Mouse (Mus musculus): ENCODE measurements around the gene Fam98c. TPM values are rescaled to one million over a fixed set of nuclear protein-coding genes. Genes with fewer than 3 reads are reported as not detected.
"Not testable (repeated sequence)": the region's sequence is repeated elsewhere in the genome, so short reads cannot be mapped to it uniquely, and the experiment has no call there.

Fam98c gene
- polyA plus RNA-seq, 1 experiment from 2014 or later = 8.1 TPM

DNA sequence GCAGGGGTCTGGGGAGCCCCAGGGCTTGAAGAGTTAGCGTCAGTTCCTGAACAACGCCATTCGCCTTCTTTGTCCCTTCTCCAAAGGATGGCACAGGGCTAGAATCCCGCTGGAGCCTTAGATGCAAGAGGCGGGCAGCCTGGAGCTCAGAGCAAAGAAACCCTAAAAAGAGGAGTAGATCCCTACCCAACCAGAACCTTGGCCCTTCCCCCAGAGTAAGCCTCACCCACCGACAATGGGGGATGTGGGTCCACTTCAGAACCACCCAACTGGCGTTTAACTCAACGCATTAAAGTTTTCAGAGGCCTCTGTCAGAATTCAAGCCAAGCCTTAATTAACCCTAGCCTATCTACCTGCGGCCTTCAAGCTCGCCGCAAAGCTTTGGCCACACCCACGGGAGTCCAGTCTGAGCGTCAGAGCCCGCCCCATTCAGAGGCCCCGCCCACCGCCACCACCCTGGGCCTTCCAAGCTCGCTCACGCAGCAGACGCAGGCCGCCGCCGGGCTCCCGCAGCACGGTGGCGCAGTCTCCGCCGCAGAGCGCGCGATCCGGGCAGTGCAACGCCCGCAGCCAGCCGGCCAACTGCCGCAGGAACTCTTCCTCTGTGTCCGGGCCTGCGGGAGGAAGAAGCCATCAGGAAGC is 717 bp downstream of the Fam98c start:
- Histone ChIP-seq H3K9me3 (replicated peaks) (0 out of 2 replicates have a peak, but pooled peaks cover 4% of the 10 kb centered on the region), H3K4me1 (replicated peaks) (peaks cover 20% of the 10 kb centered on the region), H3K9ac (peak overlapping the region; percentile 84), H3K4me3 (replicated peaks) (peak overlapping the region; percentile 85), H3K36me3 (peaks cover 9% of the 10 kb centered on the region), H3K4me2 (peak overlapping the region; percentile 100), H3K27ac (peak overlapping the region; percentile 77), H3K27me3 (peaks cover 29% of the 10 kb centered on the region)
- ATAC-seq (ENCODE audit: low read depth) (peak; percentile 87), DNase-seq (peak; percentile 82)
- 8% methylated on average over 35 of the region's 37 CpGs for WGBS (ENCODE audit: insufficient replicate concordance)

DNA sequence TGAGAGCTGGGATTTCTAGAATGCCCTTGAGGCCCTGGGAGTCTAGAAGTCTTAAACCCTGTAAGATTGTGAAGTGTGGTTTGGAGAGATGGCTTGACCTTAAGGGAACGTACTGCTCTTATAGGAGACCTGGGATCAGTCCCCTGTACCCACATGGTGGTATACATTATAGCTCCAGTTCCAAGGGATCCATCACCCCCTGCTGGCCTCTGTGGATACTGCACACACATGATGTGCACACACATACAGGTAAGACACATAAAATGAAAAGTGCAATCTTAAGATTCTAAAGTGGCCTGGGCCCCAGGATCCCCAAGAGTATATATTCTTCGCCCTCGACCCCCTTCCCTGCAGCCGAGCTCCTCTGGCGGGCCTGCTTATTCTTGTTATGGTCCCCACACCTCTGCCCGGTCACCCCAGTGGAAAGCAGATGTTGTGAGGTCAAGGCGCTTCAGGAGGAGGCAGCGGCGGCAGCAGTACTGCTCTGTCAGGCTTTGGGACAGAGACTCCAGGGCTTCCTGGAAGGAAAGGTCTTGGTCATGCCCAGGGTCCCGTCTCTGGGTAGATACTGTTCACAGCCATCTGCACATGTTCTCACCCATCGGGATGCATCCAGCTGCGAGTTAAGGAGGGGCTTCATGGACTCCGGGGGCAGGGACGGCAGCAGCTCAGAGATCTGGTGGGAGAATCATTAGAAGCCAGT is 1.9 kb downstream of the Fam98c start:
- Histone ChIP-seq H3K9ac (no peak overlapping the region), H3K9me3 (replicated peaks) (0 out of 2 replicates have a peak, but pooled peaks cover 4% of the 10 kb centered on the region), H3K27ac (no peak overlapping the region), H3K4me3 (replicated peaks) (no peak overlapping the region), H3K4me2 (no peak overlapping the region), H3K27me3 (peaks cover 22% of the 10 kb centered on the region), H3K36me3 (peaks cover 9% of the 10 kb centered on the region), H3K4me1 (replicated peaks) (peaks cover 20% of the 10 kb centered on the region)
- WGBS (ENCODE audit: insufficient replicate concordance) = 87% methylated on average over 14 of the region's 14 CpGs
- ATAC-seq (ENCODE audit: low read depth) = no peak
- no peak for DNase-seq

- 57% methylated on average over 10 of the region's 10 CpGs for WGBS (ENCODE audit: insufficient replicate concordance)
- Histone ChIP-seq H3K36me3 (peaks cover 9% of the 10 kb centered on the region), H3K4me1 (replicated peaks) (peaks cover 17% of the 10 kb centered on the region), H3K27ac (no peak overlapping the region), H3K4me2 (no peak overlapping the region), H3K9me3 (replicated peaks) (0 out of 2 replicates have a peak, but pooled peaks cover 4% of the 10 kb centered on the region), H3K9ac (no peak overlapping the region), H3K4me3 (replicated peaks) (no peak overlapping the region), H3K27me3 (0 out of 2 replicates have a peak, but pooled peaks cover 4% of the 10 kb centered on the region)
- ATAC-seq (ENCODE audit: low read depth) (no peak), DNase-seq (no peak)
Observed at GRCm38 (mm10) chr7:29151486-29151885, 4.5 kb downstream of the Fam98c start.

GRCm38 (mm10) chr7:29148771-29149170 is 7.3 kb downstream of the Fam98c start:
- DNase-seq (no peak), ATAC-seq (ENCODE audit: low read depth) (no peak)
- H3K36me3 ChIP-seq = peaks cover under 1% of the 10 kb centered on the region; the same call in 1 of the 2 replicates
- H3K4me1 ChIP-seq (replicated peaks) = 0 out of 2 replicates have a peak, but pooled peaks cover 4% of the 10 kb centered on the region
- 0 out of 2 replicates have a peak, but pooled peaks cover 4% of the 10 kb centered on the region for H3K27me3 ChIP-seq
- H3K4me3 ChIP-seq (replicated peaks) = no peak overlapping the region
- WGBS (ENCODE audit: insufficient replicate concordance) = 71% methylated on average over 15 of the region's 15 CpGs
- H3K27ac ChIP-seq = no peak overlapping the region
- H3K9ac ChIP-seq = no peak overlapping the region
- H3K4me2 ChIP-seq = no peak overlapping the region
- no peaks in the 10 kb centered on the region for H3K9me3 ChIP-seq (replicated peaks)

GRCm38 (mm10) chr7:29146625-29147367 is 9.2 kb downstream of the Fam98c start:
- no peaks in the 10 kb centered on the region for H3K36me3 ChIP-seq
- no peaks in the 10 kb centered on the region for H3K9me3 ChIP-seq (replicated peaks)
- 0 out of 2 replicates have a peak, but pooled peaks cover 4% of the 10 kb centered on the region for H3K4me1 ChIP-seq (replicated peaks)
- no peak overlapping the region for H3K27ac ChIP-seq
- 0 out of 2 replicates have a peak, but pooled peaks cover 4% of the 10 kb centered on the region for H3K27me3 ChIP-seq
- H3K4me3 ChIP-seq (replicated peaks) = no peak overlapping the region
- 61% methylated on average over 7 of the region's 7 CpGs for WGBS (ENCODE audit: insufficient replicate concordance)
- no peak overlapping the region for H3K9ac ChIP-seq
- H3K4me2 ChIP-seq = no peak overlapping the region
- DNase-seq (no peak), ATAC-seq (ENCODE audit: low read depth) (no peak)

DNA sequence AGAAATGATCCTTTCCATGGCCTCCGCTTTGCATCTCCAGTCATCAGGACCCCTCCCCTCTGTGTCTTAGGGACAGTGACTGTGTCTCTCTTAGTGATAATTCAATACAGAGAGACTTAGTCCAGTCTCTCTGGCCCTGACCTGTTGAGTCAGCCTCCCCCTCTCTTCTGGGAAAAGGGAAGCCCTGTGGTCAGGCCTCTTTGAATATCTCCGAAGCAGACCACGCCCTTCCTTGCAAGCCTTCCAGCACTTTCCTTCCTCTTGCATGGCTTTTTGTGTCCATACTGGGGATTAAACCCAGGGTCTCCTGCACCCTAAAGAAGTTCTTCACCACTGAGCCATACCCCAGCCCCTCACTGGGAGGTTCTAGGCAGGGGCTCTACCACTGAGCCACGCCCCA is 12.0 kb downstream of the Fam98c start:
- DNase-seq = no peak
- Histone ChIP-seq H3K9me3 (replicated peaks) (no peaks in the 10 kb centered on the region), H3K27ac (no peak overlapping the region), H3K4me2 (no peak overlapping the region), H3K9ac (no peak overlapping the region), H3K4me3 (replicated peaks) (no peak overlapping the region), H3K36me3 (no peaks in the 10 kb centered on the region), H3K4me1 (replicated peaks) (0 out of 2 replicates have a peak, but pooled peaks cover 4% of the 10 kb centered on the region), H3K27me3 (no peaks in the 10 kb centered on the region)
- WGBS (ENCODE audit: insufficient replicate concordance) = 50% methylated on average over 4 of the region's 4 CpGs
- ATAC-seq (ENCODE audit: low read depth) = no peak

DNA sequence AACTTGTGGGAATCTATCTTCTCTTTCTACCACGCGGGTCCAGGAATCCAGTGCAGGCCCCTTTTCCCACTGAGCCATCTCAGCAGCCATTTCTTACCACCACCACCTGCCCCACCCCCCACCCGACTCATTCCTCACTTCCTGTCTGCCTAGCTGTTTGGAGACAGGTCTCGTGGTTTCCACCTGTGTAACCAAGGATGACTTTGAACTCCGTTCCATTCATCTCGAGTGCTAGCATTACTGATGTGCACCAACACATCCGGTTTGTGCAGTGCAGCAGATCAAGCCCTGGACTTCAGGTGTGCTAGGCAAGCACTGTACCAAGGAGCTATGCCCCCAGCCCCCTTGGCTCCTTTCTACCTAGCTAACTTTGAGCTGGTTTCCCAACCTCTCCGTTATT is 14.6 kb downstream of the Fam98c start:
- WGBS (ENCODE audit: insufficient replicate concordance) = 57% methylated on average over 8 of the region's 8 CpGs
- ATAC-seq (ENCODE audit: low read depth) = no peak
- H3K4me2 ChIP-seq = no peak overlapping the region

DNA sequence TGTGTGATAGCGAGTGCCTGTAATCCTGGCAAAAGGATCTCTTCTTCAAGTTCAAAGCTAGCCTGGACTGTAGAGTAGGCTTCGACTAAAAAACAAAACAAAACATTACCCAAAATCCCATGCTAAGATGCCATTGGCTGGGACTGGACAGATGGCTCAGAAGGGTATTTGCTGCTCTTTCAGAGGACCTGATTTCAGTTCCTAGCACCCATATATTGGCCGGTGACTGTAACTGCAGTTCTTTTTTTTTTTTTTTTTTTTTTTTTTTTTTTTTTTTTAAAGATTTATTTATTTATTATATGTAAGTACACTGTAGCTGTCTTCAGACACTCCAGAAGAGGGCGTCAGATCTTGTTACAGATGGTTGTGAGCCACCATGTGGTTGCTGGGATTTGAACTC is 16.8 kb downstream of the Fam98c start:
- H3K9me3 ChIP-seq (replicated peaks); H3K27ac ChIP-seq; H3K4me1 ChIP-seq (replicated peaks); H3K4me2 ChIP-seq; ATAC-seq (ENCODE audit: low read depth); H3K4me3 ChIP-seq (replicated peaks); H3K36me3 ChIP-seq; H3K9ac ChIP-seq; DNase-seq: not testable (repeated sequence)
- peaks cover 17% of the 10 kb centered on the region for H3K27me3 ChIP-seq
- WGBS (ENCODE audit: insufficient replicate concordance) = 75% methylated on average over 3 of the region's 4 CpGs

More for the DNA sequence above, 14.6 kb downstream of the Fam98c start:
- Histone ChIP-seq H3K4me3 (replicated peaks) (no peak overlapping the region), H3K9ac (no peak overlapping the region), H3K27me3 (peaks cover 3% of the 10 kb centered on the region; the same call in 1 of the 2 replicates), H3K27ac (no peak overlapping the region), H3K36me3 (no peaks in the 10 kb centered on the region), H3K9me3 (replicated peaks) (no peaks in the 10 kb centered on the region), H3K4me1 (replicated peaks) (0 out of 2 replicates have a peak, but pooled peaks cover 4% of the 10 kb centered on the region)
- no peak for DNase-seq

- H3K4me1 ChIP-seq (replicated peaks) = 0 out of 2 replicates have a peak, but pooled peaks cover 3% of the 10 kb centered on the region
- H3K27me3 ChIP-seq = peaks cover 17% of the 10 kb centered on the region
- 42% methylated on average over 16 of the region's 16 CpGs for WGBS (ENCODE audit: insufficient replicate concordance)
- no peak overlapping the region for H3K4me2 ChIP-seq
- DNase-seq (no peak), ATAC-seq (ENCODE audit: low read depth) (no peak)
- no peak overlapping the region for H3K9ac ChIP-seq
- no peak overlapping the region for H3K4me3 ChIP-seq (replicated peaks)
- no peaks in the 10 kb centered on the region for H3K36me3 ChIP-seq
- no peaks in the 10 kb centered on the region for H3K9me3 ChIP-seq (replicated peaks)
- no peak overlapping the region for H3K27ac ChIP-seq
Observed at GRCm38 (mm10) chr7:29137429-29137828, 18.6 kb downstream of the Fam98c start.

GRCm38 (mm10) chr7:29134693-29135386 is 21.2 kb downstream of the Fam98c start, which contains the start of gene Rasgrp4:
Gene Rasgrp4, plus strand, starts transcription at chr7:29134851.
- Histone ChIP-seq H3K4me3 (replicated peaks) (peak within 1 kb of the TSS; percentile 14; the same call in 1 of the 2 replicates), H3K4me2 (peak within 1 kb of the TSS; percentile 28; the same call in 1 of the 2 replicates), H3K27me3 (peaks cover 17% of the 10 kb centered on the region), H3K36me3 (no peaks in the 10 kb centered on the region), H3K4me1 (replicated peaks) (0 out of 2 replicates have a peak, but pooled peaks cover 3% of the 10 kb centered on the region), H3K27ac (no peak within 1 kb of the TSS), H3K9me3 (replicated peaks) (no peaks in the 10 kb centered on the region), H3K9ac (no peak within 1 kb of the TSS)
- WGBS (ENCODE audit: insufficient replicate concordance) = 2% methylated on average over 13 of the region's 20 CpGs
- ATAC-seq (ENCODE audit: low read depth) (peak; percentile 31; the same call in 1 of the 2 replicates), DNase-seq (peak; percentile 18)
